Mouse (Mus musculus) frontal cortex, adult (tissue): ENCODE measurements around the gene Olfr688.

Source experiments
- ATAC-seq: cut with Nextera tagmentation; 2 replicates; pipeline ENCODE4 v1.9.2; 2017; ENCODE audit warnings: mild to moderate bottlenecking, moderate library complexity, mixed read lengths; ENCODE audit not compliant: low TSS enrichment

Olfr688 gene

GRCm38 (mm10) chr7:105287795-105288194, at the start of gene Olfr688:
TSS of gene Olfr688 (plus strand) at chr7:105288095.
- ATAC-seq, result no peak

GRCm38 (mm10) chr7:105247671-105248070, 40.2 kb upstream of the Olfr688 start:
- ATAC-seq, result no peak

- ATAC-seq, result no peak
These were observed 39.7 kb upstream of the Olfr688 start for GRCm38 (mm10) chr7:105248197-105248596.

- ATAC-seq, result no peak
These were observed 31.2 kb upstream of the Olfr688 start for GRCm38 (mm10) chr7:105256656-105257055.

- no peak for ATAC-seq
These were observed 15.5 kb upstream of the Olfr688 start for GRCm38 (mm10) chr7:105272426-105272825.

GRCm38 (mm10) chr7:105290051-105290450, 2.2 kb downstream of the Olfr688 start:
- ATAC-seq, result no peak

GRCm38 (mm10) chr7:105310865-105311264, 23.0 kb downstream of the Olfr688 start, which contains the start of gene Olfr689:
TSS of gene Olfr689 (plus strand) at chr7:105311165.
- ATAC-seq, result no peak

- no peak for ATAC-seq
These were observed 37.4 kb downstream of the Olfr688 start for GRCm38 (mm10) chr7:105325302-105325701.

- no peak for ATAC-seq
These were observed 46.1 kb downstream of the Olfr688 start, which contains the start of gene Olfr690 for GRCm38 (mm10) chr7:105334004-105334403. TSS of gene Olfr690 (minus strand) at chr7:105334104.
